Mouse (Mus musculus): ENCODE results near the gene Ipo9.

Gene Ipo9

GRCm38 (mm10) chr1:135448940-135449339 lies 18.6 kb upstream of the Ipo9 start:
- ChIA-PET CTCF (no interaction called here), POLR2A (no interaction called here)

DNA sequence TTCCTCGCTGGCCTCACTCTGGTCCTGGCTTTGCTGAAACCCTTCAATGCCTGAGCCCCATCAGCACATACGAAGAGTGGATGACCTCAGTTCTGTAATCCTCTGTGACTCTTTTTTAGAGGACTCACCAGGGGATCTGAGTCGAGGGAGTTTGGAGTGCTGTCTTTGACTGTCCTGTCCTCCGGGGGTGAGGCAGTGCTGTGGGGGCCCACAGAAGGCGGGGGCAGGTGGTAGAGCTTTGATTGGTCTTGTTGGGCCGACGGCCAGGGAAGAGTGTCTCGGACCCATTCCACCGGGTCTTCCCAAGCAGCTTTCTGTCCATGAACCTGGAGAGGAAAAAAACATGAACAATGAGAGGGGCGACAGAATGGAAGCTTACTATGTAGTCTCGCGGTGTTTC lies 13.2 kb upstream of the Ipo9 start:
- ChIA-PET POLR2A (interaction anchor here in 1 of 4 experiments (1.4 to 1.7 kb wide), 2 partner anchors 9 to 12 kb away, joined by 3 to 6 read pairs; partner anchors contain the start of gene Ipo9), CTCF (interaction anchor here in 1 of 4 experiments (1.0 kb wide), 1 partner anchor 8 kb away, joined by 3 read pairs; no protein-coding TSS in a partner anchor)

DNA sequence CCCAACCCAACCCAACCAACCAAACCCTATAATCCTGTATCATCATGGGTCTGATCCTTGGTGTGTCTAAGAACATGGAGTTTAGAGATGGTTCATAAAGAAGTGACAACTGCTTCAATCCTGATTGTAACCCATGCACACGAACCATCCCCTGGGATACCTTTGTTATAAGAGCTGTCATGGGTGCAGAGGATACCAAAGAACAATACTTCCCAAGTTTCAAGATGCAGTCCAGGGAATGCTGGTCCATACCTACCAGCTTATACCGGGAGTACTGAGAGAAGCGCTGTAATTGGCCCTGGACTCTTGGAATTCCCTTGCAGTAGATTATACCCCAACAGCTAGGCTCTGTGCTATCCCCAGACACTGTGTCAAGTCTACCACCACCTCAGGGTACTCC lies 11.6 kb upstream of the Ipo9 start:
- CTCF ChIA-PET = interaction anchor here in 2 of 4 experiments (0.6 to 1.5 kb wide), 3 partner anchors 11 to 257 kb away, joined by 3 to 5 read pairs (median 4); partner anchors contain the start of gene Ipo9 (in 1 of the 2)
- POLR2A ChIA-PET = interaction anchor here in 2 of 4 experiments (0.6 to 0.9 kb wide), 3 partner anchors 10 to 61 kb away, joined by 3 read pairs; partner anchors contain the start of gene Ipo9 (in 1 of the 2)

- ChIA-PET CTCF (interaction anchor here in 2 of 4 experiments (1.0 to 1.5 kb wide), 2 partner anchors 10 kb away, joined by 3 to 4 read pairs; partner anchors contain the start of gene Ipo9 (in 1 of the 2)), POLR2A (interaction anchor here in 1 of 4 experiments (1.3 kb wide), 1 partner anchor 10 kb away, joined by 4 read pairs; the partner anchor contains the start of gene Ipo9)
Observed at GRCm38 (mm10) chr1:135440986-135441385, 10.7 kb upstream of the Ipo9 start.

GRCm38 (mm10) chr1:135438801-135439200 lies 8.5 kb upstream of the Ipo9 start:
- CTCF ChIA-PET = interaction anchor here in 1 of 4 experiments (0.7 kb wide), 1 partner anchor 9 kb away, joined by 5 read pairs; the partner anchor contains the start of gene Ipo9

GRCm38 (mm10) chr1:135435823-135436222 lies 5.5 kb upstream of the Ipo9 start:
- ChIA-PET CTCF (interaction anchor here in 2 of 4 experiments (0.7 kb wide), 2 partner anchors 55 to 354 kb away, joined by 3 read pairs; no protein-coding TSS in a partner anchor), POLR2A (interaction anchor here in 2 of 4 experiments (0.6 to 1.3 kb wide), 3 partner anchors 10 to 119 kb away, joined by 3 read pairs; no protein-coding TSS in a partner anchor)

More at GRCm38 (mm10) chr1:135438801-135439200, 8.5 kb upstream of the Ipo9 start:
- POLR2A ChIA-PET = interaction anchor here in 2 of 4 experiments (0.6 to 1.5 kb wide), 4 partner anchors 8 to 429 kb away, joined by 3 to 6 read pairs (median 4); partner anchors contain the start of gene Ipo9 (in 1 of the 2)

- ChIA-PET POLR2A (interaction anchor here in 2 of 4 experiments (0.7 to 1.9 kb wide), 9 partner anchors 8 to 298 kb away, joined by 3 to 6 read pairs (median 3); no protein-coding TSS in a partner anchor), CTCF (interaction anchor here (0.5 to 1.4 kb wide), 10 partner anchors 11 to 309 kb away, joined by 3 to 6 read pairs (median 4); no protein-coding TSS in a partner anchor)
Observed at GRCm38 (mm10) chr1:135430669-135431017, 344 bp upstream of the Ipo9 start.

DNA sequence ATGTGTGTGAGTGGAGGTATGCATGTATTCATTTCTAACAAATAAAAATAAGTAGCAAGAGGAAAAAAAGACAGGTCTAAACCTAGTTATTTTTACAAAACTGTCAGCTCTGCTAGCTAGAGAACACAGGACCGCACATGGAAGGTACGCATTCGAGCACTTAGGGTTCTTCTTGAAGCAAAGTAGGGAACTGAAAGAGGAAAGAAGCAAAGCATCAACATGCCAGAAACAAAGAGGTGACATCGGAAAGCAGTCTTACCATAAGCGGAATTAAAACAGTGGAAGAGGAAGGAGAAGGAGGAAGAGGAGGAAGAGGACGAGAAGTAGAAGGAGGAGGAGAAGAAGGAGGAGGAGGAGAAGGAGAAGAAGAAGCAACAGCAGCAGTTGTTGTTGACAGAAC lies 2.9 kb downstream of the Ipo9 start:
- CTCF ChIA-PET = no interaction called here
- POLR2A ChIA-PET = interaction anchor here in 1 of 4 experiments (0.7 kb wide), 1 partner anchor 10 kb away, joined by 10 read pairs; no protein-coding TSS in a partner anchor

GRCm38 (mm10) chr1:135426645-135427044 lies 3.7 kb downstream of the Ipo9 start:
- ChIA-PET POLR2A (no interaction called here), CTCF (interaction anchor here in 1 of 4 experiments (1.2 kb wide), 1 partner anchor 26 kb away, joined by 3 read pairs; no protein-coding TSS in a partner anchor)

GRCm38 (mm10) chr1:135422772-135423171 lies 7.5 kb downstream of the Ipo9 start:
- CTCF ChIA-PET = interaction anchor here in 1 of 4 experiments (0.6 kb wide), 1 partner anchor 293 kb away, joined by 5 read pairs; no protein-coding TSS in a partner anchor
- POLR2A ChIA-PET = interaction anchor here in 2 of 4 experiments (0.7 to 1.0 kb wide), 3 partner anchors 9 to 45 kb away, joined by 3 read pairs; no protein-coding TSS in a partner anchor

GRCm38 (mm10) chr1:135413996-135414395 lies 16.3 kb downstream of the Ipo9 start:
- CTCF ChIA-PET = no interaction called here
- POLR2A ChIA-PET = interaction anchor here in 1 of 4 experiments (0.7 kb wide), 1 partner anchor 15 kb away, joined by 3 read pairs; no protein-coding TSS in a partner anchor

DNA sequence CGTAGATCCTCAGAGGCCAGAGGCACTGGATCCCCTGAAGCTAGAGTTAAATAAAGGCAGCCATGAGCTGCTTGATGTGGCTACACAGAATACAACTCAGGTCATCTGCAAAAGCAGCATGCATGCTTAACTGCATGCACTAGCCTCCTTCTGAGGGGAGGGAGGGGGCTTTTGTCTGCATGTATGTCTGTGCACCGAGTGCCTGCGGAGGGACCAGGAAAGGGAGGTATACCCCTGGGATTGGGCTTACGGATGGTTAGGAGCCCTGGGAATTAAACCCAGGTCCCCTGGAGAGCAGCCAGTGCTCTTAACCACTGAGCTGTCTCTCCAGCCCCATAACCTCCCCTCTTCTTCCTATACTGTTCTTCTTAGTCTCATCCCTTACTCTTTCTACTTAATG lies 18.2 kb downstream of the Ipo9 start:
- ChIA-PET POLR2A (interaction anchor here in 1 of 4 experiments (1.6 kb wide), 1 partner anchor 19 kb away, joined by 4 read pairs; no protein-coding TSS in a partner anchor), CTCF (no interaction called here)

DNA sequence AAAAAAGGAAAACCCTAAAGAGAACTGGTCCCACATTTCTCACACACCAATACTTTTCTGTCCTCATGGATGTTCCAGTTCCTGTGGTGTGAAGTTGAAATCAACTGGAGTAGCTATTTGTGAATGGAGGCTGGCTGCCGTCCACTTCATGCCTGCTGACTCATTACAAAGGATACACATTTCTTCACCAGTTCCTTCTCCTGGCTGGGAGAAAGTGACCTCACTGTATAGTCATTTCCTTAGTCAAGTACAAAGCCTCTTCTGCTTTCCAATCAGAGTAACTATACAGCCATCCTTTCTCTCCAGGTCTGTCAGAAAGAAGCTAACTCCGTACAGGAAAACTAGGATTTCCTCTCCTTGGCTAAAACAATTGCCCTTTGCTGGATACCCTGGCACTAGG lies 19.3 kb downstream of the Ipo9 start:
- ChIA-PET POLR2A (interaction anchor here in 1 of 4 experiments (0.5 to 1.6 kb wide), 5 partner anchors 12 to 710 kb away, joined by 3 to 4 read pairs (median 3); no protein-coding TSS in a partner anchor), CTCF (interaction anchor here in 1 of 4 experiments (0.6 to 1.4 kb wide), 2 partner anchors 259 to 423 kb away, joined by 3 to 6 read pairs; no protein-coding TSS in a partner anchor)

DNA sequence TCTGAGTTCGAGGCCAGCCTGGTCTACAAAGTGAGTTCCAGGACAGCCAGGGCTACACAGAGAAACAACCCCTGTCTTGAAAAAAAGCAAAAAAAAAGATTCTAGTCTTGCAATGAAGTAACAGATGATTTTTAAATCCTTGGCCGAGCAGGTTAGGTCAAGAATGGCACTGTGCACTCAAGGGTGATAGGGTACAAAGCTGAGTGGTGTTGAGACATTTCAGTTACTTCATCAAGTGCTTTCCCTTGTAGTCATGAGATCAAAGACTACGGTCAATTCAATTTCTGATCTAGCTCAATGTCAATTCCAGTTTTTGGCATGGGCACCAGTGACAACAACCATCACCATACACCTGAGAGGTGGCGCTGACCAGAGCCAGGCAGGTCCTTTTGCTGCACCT lies 21.3 kb downstream of the Ipo9 start:
- ChIA-PET POLR2A (interaction anchor here in 3 of 4 experiments (0.8 to 1.0 kb wide), 5 partner anchors 9 to 335 kb away, joined by 3 to 6 read pairs (median 3); no protein-coding TSS in a partner anchor), CTCF (interaction anchor here in 3 of 4 experiments (0.6 to 1.4 kb wide), 6 partner anchors 8 to 296 kb away, joined by 3 read pairs; no protein-coding TSS in a partner anchor)

GRCm38 (mm10) chr1:135405356-135405755 lies 24.9 kb downstream of the Ipo9 start:
- CTCF ChIA-PET = interaction anchor here in 1 of 4 experiments (1.4 kb wide), 1 partner anchor 265 kb away, joined by 3 read pairs; no protein-coding TSS in a partner anchor
- POLR2A ChIA-PET = interaction anchor here in 3 of 4 experiments (0.5 to 3.3 kb wide), 9 partner anchors 10 to 247 kb away, joined by 3 to 13 read pairs (median 4); partner anchors contain the start of gene Elf3 (in 1 of the 3)

DNA sequence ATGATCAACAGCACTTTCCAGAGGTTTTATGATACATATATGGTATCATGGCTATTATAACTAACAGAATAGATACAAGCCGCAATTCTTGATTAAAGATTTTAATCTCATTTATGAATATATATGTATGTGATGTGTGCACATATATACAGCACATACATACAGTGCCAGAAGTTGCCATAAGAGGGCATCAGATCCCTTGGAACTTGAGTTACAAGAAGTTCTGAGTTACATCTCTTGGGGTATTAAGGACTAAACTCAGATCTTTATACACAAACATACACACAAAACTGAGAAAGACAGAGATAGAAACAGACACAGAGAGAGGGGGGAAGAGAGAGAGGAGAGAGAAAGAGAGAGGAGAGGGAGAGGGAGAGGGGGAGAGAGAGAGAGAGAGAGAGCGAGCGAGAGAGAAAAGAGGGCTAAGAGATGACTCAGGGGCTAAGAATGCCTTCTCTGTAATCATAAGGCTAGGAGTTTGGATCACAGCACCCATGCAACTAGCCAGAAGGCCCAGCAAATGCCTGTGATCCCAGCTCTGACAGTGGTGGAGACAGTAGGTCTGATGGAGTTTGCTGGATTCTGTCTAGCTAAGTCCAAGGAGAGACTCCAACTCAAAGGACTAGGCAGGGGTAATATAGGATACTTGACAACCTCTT lies 28.7 kb downstream of the Ipo9 start:
- POLR2A ChIA-PET = interaction anchor here in 1 of 4 experiments (1.3 to 2.5 kb wide), 2 partner anchors 13 to 143 kb away, joined by 3 to 8 read pairs; partner anchors contain the start of gene Elf3

DNA sequence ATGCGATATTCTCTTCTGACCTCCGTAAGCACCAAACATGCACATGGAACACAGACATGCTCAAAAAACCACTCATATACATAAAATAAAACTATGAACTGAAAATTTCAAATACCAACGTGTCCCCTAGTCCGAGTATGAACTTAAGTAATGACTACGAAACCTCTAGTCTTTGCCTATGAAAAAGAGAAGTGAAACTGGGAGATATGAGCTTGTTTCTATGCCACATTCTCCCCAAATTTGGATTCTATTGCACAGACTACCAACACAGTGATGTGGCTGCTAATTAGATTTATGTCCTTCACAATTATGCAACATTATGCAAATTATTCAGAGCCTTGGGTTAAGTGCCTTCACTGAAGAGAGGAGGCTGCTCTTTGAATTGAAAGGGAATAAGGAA lies 30.8 kb downstream of the Ipo9 start:
- ChIA-PET POLR2A (interaction anchor here in 1 of 4 experiments (1.7 kb wide), 1 partner anchor 8 kb away, joined by 3 read pairs; no protein-coding TSS in a partner anchor), CTCF (interaction anchor here in 1 of 4 experiments (0.5 to 0.9 kb wide), 3 partner anchors 19 to 141 kb away, joined by 3 to 5 read pairs (median 3); no protein-coding TSS in a partner anchor)

More for the DNA sequence above, 28.7 kb downstream of the Ipo9 start:
- CTCF ChIA-PET = interaction anchor here in 1 of 4 experiments (0.7 kb wide), 1 partner anchor 139 kb away, joined by 3 read pairs; no protein-coding TSS in a partner anchor

DNA sequence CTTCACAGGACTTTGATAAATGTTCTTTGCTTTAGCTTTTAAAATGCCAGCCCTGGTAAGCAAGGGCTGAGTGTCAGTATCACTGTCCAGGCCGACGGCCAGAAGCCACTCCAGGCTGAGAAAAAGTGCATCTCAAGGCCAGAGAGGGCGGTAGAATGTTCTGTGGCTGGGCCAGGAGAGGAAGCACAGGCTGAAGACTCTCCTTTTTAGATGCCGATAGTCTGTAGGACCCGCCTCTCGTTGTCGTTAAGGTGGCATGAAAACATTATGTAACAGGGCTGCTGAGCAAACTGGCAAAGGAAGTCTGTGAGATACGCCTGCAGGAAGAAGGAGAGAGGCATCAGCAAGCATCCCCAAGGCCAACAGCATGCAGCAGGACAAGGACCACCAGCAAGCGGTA lies 45.1 kb downstream of the Ipo9 start:
- ChIA-PET POLR2A (interaction anchor here in 1 of 4 experiments (2.8 kb wide), 1 partner anchor 9 kb away, joined by 8 read pairs; no protein-coding TSS in a partner anchor), CTCF (no interaction called here)

Data from embryonic stem cell, embryonic (primary cell).